Mouse (Mus musculus) erythroblast, embryonic 14.5 days (primary cell): ENCODE measurements around the gene Six6.

Experiments
- GATA1 ChIP-seq: IDR thresholded peaks from 2 replicates; pipeline ENCODE4 v1.6.1; 2012; ENCODE audit warnings: low read length, inconsistent platforms, mixed read lengths
- TAL1 ChIP-seq: IDR thresholded peaks from 3 replicates; pipeline ENCODE4 v1.6.1; 2012; ENCODE audit warnings: low read length, inconsistent platforms, mixed read lengths

DNA sequence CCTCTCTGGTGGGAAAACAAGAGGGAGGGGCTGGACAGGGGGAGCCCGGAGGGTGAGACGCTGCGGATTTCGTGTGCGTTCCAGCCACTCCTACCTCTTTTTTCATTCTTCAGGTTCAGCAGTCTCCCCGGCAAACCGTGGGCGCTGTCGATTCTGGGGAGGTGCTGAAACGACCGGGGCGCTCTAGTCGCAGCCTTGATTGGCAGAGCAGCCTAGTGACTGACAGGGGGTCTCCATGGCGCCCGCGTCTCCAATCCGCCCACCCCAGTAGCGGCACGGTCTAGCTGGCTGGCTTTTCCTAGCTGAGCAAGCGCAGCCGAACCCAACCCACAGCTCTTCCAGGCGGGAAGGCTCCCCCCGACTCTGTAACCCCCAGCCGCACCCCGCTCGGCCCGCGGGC lies at the start of gene Six6:
- TF ChIP-seq GATA1 (no peak), TAL1 (no peak)
